Mouse (Mus musculus): ENCODE measurements around the gene Ick.
"Not testable (repeated sequence)": the region's sequence is repeated elsewhere in the genome, so short reads cannot be mapped to it uniquely, and the experiment has no call there.

Ick gene

GRCm38 (mm10) chr9:78108796-78109239 is at the start of gene Ick, which contains the start of gene Fbxo9:
Ick (plus strand) TSS chr9:78109192.
Fbxo9 (minus strand) TSS chr9:78109065.
- in situ Hi-C loops (cut with MseI, MboI) = no loop called here

- in situ Hi-C loops (cut with MseI, MboI) = no loop called here
These were observed 49.4 kb upstream of the Ick start for GRCm38 (mm10) chr9:78059525-78060120.

GRCm38 (mm10) chr9:78062392-78062791 is 46.6 kb upstream of the Ick start:
- in situ Hi-C loops (cut with MseI, MboI) = no loop called here

- in situ Hi-C loops (cut with MseI, MboI) = no loop called here
These were observed 44.9 kb upstream of the Ick start for GRCm38 (mm10) chr9:78064121-78064520.

- in situ Hi-C loops (cut with MseI, MboI) = no loop called here
These were observed 38.5 kb upstream of the Ick start for GRCm38 (mm10) chr9:78070496-78070895.

- in situ Hi-C loops (cut with MseI, MboI) = no loop called here
These were observed 37.4 kb upstream of the Ick start for GRCm38 (mm10) chr9:78071626-78072025.

GRCm38 (mm10) chr9:78073291-78073690 is 35.7 kb upstream of the Ick start:
- in situ Hi-C loops (cut with MseI, MboI) = not testable (repeated sequence)

- in situ Hi-C loops (cut with MseI, MboI) = no loop called here
These were observed 35.2 kb upstream of the Ick start for GRCm38 (mm10) chr9:78073713-78074340.

GRCm38 (mm10) chr9:78075256-78075655 is 33.7 kb upstream of the Ick start:
- in situ Hi-C loops (cut with MseI, MboI) = no loop called here

GRCm38 (mm10) chr9:78078240-78078639 is 30.8 kb upstream of the Ick start:
- in situ Hi-C loops (cut with MseI, MboI) = no loop called here

GRCm38 (mm10) chr9:78081835-78082234 is 27.2 kb upstream of the Ick start:
- in situ Hi-C loops (cut with MseI, MboI) = no loop called here

- in situ Hi-C loops (cut with MseI, MboI) = no loop called here
These were observed 24.7 kb upstream of the Ick start for GRCm38 (mm10) chr9:78084341-78084740.

GRCm38 (mm10) chr9:78085722-78086287 is 23.2 kb upstream of the Ick start:
- in situ Hi-C loops (cut with MseI, MboI) = no loop called here

GRCm38 (mm10) chr9:78087751-78088150 is 21.2 kb upstream of the Ick start:
- in situ Hi-C loops (cut with MseI, MboI) = no loop called here

- in situ Hi-C loops (cut with MseI, MboI) = no loop called here
These were observed 20.5 kb upstream of the Ick start for GRCm38 (mm10) chr9:78088521-78088920.

GRCm38 (mm10) chr9:78088971-78089370 is 20.0 kb upstream of the Ick start:
- in situ Hi-C loops (cut with MseI, MboI) = no loop called here

- in situ Hi-C loops (cut with MseI, MboI) = no loop called here
These were observed 19.1 kb upstream of the Ick start for GRCm38 (mm10) chr9:78089906-78090305.

GRCm38 (mm10) chr9:78090596-78090995 is 18.4 kb upstream of the Ick start:
- in situ Hi-C loops (cut with MseI, MboI) = no loop called here

GRCm38 (mm10) chr9:78095686-78096085 is 13.3 kb upstream of the Ick start:
- in situ Hi-C loops (cut with MseI, MboI) = no loop called here

- in situ Hi-C loops (cut with MseI, MboI) = no loop called here
These were observed 12.6 kb upstream of the Ick start for GRCm38 (mm10) chr9:78096376-78096775.

- in situ Hi-C loops (cut with MseI, MboI) = no loop called here
These were observed 8.0 kb upstream of the Ick start for GRCm38 (mm10) chr9:78100956-78101355.

- in situ Hi-C loops (cut with MseI, MboI) = no loop called here
These were observed 7.6 kb upstream of the Ick start for GRCm38 (mm10) chr9:78101431-78101830.

GRCm38 (mm10) chr9:78103965-78104560 is 4.9 kb upstream of the Ick start:
- in situ Hi-C loops (cut with MseI, MboI) = no loop called here

Measured in mouse trophoblast stem cell (cell line).